Comparison of ENCODE assay signal across 8 mouse cellular contexts in the genomic region with DNA sequence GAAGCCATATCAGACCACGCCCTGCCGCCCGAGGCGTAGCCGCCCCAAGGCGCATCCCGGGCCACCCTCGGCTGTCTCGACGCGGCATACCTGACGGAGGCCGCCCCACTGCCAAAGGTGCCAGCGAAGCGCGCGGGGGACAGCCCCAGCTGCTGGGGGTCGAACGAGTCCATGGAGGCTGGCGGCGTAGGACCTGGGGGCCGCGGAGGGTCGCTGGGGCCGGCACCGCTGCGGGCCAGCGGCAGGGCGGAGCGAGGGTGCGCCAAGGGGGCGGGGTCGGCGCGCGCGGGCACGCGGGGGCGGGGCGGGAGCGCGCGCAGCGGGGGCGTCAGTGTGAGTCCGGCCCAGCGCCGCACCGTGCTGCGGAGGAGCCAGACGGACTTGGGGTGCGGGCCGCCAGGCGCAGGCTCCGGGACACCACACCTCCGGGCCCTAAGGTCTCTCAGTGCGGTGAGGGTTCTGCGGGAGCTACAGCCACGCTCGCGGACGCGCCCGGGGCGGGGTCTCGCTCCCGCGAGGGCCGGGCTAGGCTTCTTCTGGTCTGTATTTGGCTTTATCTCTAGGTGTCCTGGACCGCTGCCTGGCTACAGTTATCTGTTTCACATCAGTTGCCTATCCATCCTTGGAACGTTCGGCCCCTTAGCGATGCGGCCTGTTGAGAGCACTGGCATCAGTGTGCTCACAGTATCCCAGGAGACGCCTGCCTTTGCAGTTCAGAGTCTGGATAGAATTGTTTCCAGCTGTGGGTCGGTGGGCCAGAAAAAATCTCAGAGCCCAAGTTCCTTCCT.
DNase-seq lines count a peak whose midpoint lies in the region; ATAC-seq and TF ChIP-seq lines count a peak whose summit lies in the region.

No protein-coding gene starts in this region.

- peak overlapping the region; percentile 89 for H3ac ChIP-seq in myocyte (ENCODE audit: control insufficient read depth, insufficient read length)

- DNase-seq in CD4-positive, CD25-positive, alpha-beta regulatory T cell, adult 2 months (ENCODE audit: low read depth, low spot score) = peak; percentile 82
- DNase-seq in kidney, postnatal 10 days = peak; percentile 90
- peak; percentile 87 for DNase-seq in liver, embryonic 11.5 days (ENCODE audit: low spot score)
- peak; percentile 76 to 90 for DNase-seq in spleen, postnatal 4 days (ENCODE audit: low spot score in 2 of 2)

- peak overlapping the region; percentile 75 for H3K4me2 ChIP-seq in heart, embryonic 14.5 days (ENCODE audit: low read length)
- peak overlapping the region; percentile 98 for H3K4me2 ChIP-seq in liver, embryonic 11.5 days
- H3K4me2 ChIP-seq in myocyte (ENCODE audit: low read depth) = peak overlapping the region; percentile 90

- peaks cover 28% of the 10 kb centered on the region for H3K79me2 ChIP-seq in myocyte (ENCODE audit: control insufficient read depth, insufficient read depth)

- peaks cover 22% of the 10 kb centered on the region for H3K36me3 ChIP-seq in heart, embryonic 14.5 days (ENCODE audit: control insufficient read depth, insufficient read depth, low read length)
- peaks cover 2% of the 10 kb centered on the region; the same call in 1 of the 2 replicates for H3K36me3 ChIP-seq in liver, embryonic 11.5 days (ENCODE audit: control insufficient read depth, insufficient read depth, low read length)
- no peaks in the 10 kb centered on the region for H3K36me3 ChIP-seq in myocyte (ENCODE audit: control insufficient read depth, insufficient read depth)

- H3K4me3 ChIP-seq in brown adipose tissue, adult 24 weeks (ENCODE audit: insufficient read depth, low read depth, low read length) = peak overlapping the region; percentile 100
- peak overlapping the region; percentile 96 to 99 for H3K4me3 ChIP-seq in heart, embryonic 14.5 days (ENCODE audit: control insufficient read depth in 1 of 2, insufficient read depth in 1 of 2, low read depth in 1 of 2, low read length in 2 of 2)
- peak overlapping the region; percentile 92 for H3K4me3 ChIP-seq in liver, embryonic 11.5 days (ENCODE audit: low read depth, low read length)
- peak overlapping the region; percentile 88 for H3K4me3 ChIP-seq in myocyte

- TF ChIP-seq POLR2A in myocyte (IDR thresholded peaks at IDR 0.05; ENCODE audit: insufficient read length, low read depth) = peak; percentile 94

- peak; percentile 91 for ATAC-seq in erythroid progenitor cell, adult 5-6 weeks (replicated peaks; ENCODE audit: low FRiP score, poor library complexity, severe bottlenecking)
- ATAC-seq in heart, embryonic 14.5 days (ENCODE audit: insufficient number of reproducible peaks, insufficient read depth, low FRiP score, low read depth) = peak; percentile 84
- ATAC-seq in liver, embryonic 11.5 days (replicated peaks; ENCODE audit: low FRiP score) = peak; percentile 91

- WGBS in heart, embryonic 14.5 days = under 1% methylated on average over 71 of the region's 77 CpGs
- 1% methylated on average over 63 of the region's 77 CpGs for WGBS in liver, embryonic 11.5 days

- H3K27me3 ChIP-seq in heart, embryonic 14.5 days (ENCODE audit: control insufficient read depth, insufficient read depth, low read length) = no peaks in the 10 kb centered on the region
- H3K27me3 ChIP-seq in liver, embryonic 11.5 days (replicated peaks; ENCODE audit: control insufficient read depth, insufficient read depth, low read length) = no peaks in the 10 kb centered on the region
- no peaks in the 10 kb centered on the region for H3K27me3 ChIP-seq in myocyte (ENCODE audit: control insufficient read depth, insufficient read depth, insufficient read length)

- H3K9me3 ChIP-seq in heart, embryonic 14.5 days (ENCODE audit: control insufficient read depth, low read length) = no peaks in the 10 kb centered on the region
- H3K9me3 ChIP-seq in liver, embryonic 11.5 days (ENCODE audit: control insufficient read depth, low read length) = no peaks in the 10 kb centered on the region

- H3K4me1 ChIP-seq in brown adipose tissue, adult 24 weeks (ENCODE audit: control insufficient read depth, insufficient read depth, insufficient read length, low read length) = peaks cover 11% of the 10 kb centered on the region; the same call in 1 of the 2 replicates
- peaks cover 9 to 35% of the 10 kb centered on the region in 2 experiments for H3K4me1 ChIP-seq in heart, embryonic 14.5 days (ENCODE audit: control insufficient read depth in 2 of 2, insufficient read depth in 2 of 2, low read length in 2 of 2)
- no peaks in the 10 kb centered on the region for H3K4me1 ChIP-seq in liver, embryonic 11.5 days (replicated peaks; ENCODE audit: control insufficient read depth, insufficient read depth, low read length)

- peak overlapping the region; percentile 96 for H3K27ac ChIP-seq in brown adipose tissue, adult 24 weeks (replicated peaks; ENCODE audit: low read depth, low read length)
- peak overlapping the region; percentile 96 for H3K27ac ChIP-seq in heart, embryonic 14.5 days (replicated peaks in 1 of 2; ENCODE audit: control insufficient read depth in 1 of 2, insufficient read depth in 1 of 2, low read depth in 2 of 2, low read length in 2 of 2)
- peak overlapping the region; percentile 75 for H3K27ac ChIP-seq in liver, embryonic 11.5 days (ENCODE audit: low read depth, low read length)

- peak overlapping the region; percentile 95 for H3K9ac ChIP-seq in heart, embryonic 14.5 days (ENCODE audit: low read length)
- peak overlapping the region; percentile 87 for H3K9ac ChIP-seq in liver, embryonic 11.5 days (ENCODE audit: low read depth, low read length)

TF ChIP-seq in myocyte, 11 proteins besides CTCF, POLR2A, EP300 and RAD21:
- peak; percentile 96 for TF ChIP-seq POLR2AphosphoS2 (IDR thresholded peaks at IDR 0.05; ENCODE audit: insufficient read length, low read depth)
- no peak for TF ChIP-seq REST (IDR thresholded peaks at IDR 0.05; ENCODE audit: insufficient read depth, insufficient read length)
- TF ChIP-seq MYOD1 (IDR thresholded peaks at IDR 0.05; ENCODE audit: control insufficient read depth in 1 of 3, insufficient read length in 2 of 3, low read depth in 2 of 3) = peak in 1 of 3 experiments; percentile 39

Comparison
In these comparisons a context has a peak if more than half of its experiments do, and no peak if none do; other contexts are left out.
1. Peak in every context shown above with its lines: DNase-seq, ATAC-seq, H3K4me3 ChIP-seq and H3K27ac ChIP-seq.